Mouse (Mus musculus): ENCODE data around the gene Lcmt1. TPM values are rescaled to one million over a fixed set of nuclear protein-coding genes. Genes with fewer than 3 reads are reported as not detected.

Lcmt1 gene
- 10 to 100 TPM; 28.0 to 33.4 (median 30.3) TPM for polyA plus RNA-seq (2017; shearing (Covaris generic))

DNA sequence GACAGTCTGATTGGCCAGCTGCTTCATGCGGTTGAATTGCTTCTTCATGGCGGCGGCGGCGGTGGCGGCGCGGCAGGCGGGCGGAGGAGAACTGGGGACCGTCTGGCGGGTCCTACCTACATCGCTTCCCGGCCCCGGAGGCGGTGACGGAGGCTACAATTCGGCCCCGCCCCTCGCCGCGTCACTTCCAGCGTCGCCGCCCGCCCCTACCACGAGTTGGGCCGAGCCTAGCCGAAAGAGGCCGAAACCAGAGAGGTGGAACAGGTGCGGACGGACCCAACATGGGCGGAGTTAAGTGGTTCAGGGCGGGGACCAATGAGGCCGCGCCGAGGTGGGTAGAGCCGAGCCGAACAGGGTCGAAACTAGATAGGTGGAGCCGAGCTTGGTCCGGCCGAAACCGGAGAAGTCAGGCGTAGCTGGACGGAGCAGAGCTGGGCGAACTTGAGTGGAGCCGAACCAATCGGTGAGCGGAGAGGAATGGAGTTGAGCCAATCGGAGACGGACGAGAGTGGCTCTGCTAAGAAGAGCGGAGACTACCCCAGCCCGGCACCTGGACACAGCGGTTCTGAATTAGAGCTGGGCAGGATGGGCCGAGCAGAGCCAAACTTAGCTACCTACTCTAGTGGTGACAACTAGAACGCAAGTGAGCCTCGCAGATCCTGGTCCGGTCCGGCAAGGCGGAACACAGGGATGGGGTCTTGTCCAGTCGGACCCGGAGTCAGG is at the start of gene Lcmt1, which contains the start of gene Arhgap17:
Gene Lcmt1 (plus strand): TSS at position 26 of the 723 bp plus-strand sequence.
Gene Arhgap17 (minus strand): TSS at position 157 of the 723 bp plus-strand sequence.
- peak; percentile 92 for ATAC-seq

DNA sequence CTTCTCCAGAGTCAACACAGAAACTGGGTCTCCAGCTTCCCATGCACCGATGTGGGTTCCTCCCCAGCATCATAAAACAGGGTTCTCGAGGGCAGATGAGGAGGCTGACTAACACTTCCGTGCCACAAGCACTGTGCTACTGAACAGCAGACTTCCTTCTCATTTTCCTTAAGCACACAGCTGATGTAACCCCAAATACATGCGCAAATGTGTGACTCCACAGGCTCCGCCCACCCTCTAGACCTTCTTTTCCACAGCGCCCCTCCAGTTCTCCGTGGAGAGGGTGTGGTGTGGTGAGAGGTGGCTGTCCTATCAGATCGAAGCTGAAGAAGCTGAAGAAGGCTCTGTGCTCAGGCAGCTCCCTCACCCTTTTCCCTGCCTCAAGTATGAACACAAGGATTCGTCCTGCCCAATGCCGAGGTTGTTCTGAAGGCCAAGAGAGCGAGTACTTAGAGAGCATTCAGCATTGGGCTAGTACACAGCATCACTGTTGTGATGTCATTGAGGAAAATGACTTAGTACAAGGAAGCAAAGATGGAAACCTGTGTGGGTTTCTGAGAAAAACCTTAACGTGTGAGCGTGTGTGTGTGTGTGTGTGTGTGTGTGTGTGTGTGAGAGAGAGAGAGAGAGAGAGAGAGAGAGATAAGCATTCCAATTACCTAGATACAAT is 47.0 kb upstream of the Lcmt1 start:
- ATAC-seq, result peak; percentile 88

DNA sequence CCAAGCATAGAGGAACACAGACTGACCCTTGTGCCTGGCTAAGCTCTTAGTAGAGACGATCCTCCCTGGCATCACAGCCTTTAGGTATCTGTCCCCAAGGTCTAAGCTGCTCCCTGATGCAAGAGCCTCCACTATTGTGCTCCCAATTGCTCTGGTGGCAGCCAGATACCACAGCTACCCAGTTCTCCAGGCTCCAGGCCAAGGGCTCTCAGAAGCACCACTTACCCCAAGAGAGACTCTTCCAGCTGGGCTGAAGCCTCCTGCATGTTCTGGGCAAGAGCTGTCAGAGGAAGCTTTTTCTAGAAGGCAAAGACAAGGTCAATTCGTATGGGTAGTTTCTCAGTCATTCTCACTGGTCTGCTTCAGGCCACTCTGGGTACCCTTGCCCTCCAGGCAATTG is 46.2 kb upstream of the Lcmt1 start:
- no peak for ATAC-seq

DNA sequence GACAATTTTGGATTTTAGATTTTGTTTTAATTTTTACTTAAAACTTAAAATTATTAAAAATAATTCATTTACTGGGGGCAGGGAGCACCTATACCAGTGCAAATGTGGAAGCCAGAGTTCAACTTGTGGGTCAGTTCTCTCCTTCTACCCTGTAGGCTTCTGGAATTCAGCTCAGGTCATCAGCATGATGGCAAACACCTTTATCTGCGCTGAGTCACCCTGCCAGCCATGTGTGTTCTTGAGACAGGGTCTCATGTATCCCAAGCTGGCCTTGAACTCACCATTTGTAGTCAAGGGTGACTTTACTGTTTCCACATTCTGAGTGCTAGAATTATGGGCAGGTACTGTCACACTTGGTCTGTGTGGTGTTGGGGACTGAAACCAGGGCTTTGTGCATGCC is 45.5 kb upstream of the Lcmt1 start:
- ATAC-seq, result no peak

DNA sequence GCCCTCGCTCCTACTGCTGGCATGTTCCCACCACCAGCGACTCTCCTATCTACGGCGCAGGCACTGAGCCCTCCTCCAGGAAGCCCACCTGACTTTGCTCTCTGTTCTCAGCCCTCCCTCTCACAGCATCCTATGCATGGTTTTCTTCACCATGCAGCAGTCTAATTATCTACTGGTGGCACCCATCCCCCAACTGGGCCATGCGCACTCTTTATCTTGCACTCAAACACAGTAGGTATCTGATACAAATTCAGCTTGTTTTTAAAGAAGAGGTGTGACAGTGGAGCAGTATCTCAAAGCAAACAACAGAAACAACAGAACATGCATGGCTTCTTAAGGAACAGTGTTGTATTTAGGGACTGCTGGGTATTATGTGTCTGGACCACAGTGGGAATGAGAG is 43.5 kb upstream of the Lcmt1 start:
- ATAC-seq, result no peak

DNA sequence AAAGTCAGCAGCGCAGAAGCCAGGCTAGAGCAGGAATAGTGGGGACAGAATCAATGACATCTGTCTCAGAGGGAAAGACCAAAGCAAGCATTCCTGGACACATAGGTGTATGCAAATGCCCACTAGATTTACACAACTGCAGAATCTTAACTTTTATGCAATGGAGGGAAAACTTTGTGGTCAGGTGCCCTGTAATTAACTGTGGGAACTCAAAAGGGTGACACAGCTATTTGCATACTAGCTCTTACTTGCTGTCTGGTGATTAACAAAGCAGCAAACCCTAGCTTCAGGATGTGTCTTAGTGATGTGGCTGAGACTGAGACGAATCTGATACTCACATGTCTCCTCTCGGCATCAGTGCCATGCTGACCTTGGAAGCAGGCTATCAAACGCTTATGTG is 42.7 kb upstream of the Lcmt1 start:
- ATAC-seq, result no peak

DNA sequence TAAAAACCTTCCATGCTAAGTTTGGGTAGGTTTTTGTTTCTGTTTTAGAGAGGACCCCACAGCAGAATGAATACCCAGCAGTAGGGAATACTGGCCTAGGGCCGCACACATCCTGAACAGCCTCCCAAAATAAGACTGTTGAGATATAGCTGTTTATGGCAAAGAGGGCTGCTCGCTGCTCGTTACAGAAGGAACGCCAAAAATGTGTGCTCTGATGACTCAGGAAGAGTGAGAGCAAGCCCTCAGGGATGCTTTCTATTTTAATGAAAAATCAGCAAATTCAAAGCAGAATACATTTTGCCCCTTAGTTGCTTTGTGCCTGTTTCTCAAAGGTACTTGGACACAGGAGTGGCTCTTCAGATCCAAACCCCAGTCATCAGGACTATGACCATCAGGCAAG is 41.7 kb upstream of the Lcmt1 start:
- no peak for ATAC-seq

DNA sequence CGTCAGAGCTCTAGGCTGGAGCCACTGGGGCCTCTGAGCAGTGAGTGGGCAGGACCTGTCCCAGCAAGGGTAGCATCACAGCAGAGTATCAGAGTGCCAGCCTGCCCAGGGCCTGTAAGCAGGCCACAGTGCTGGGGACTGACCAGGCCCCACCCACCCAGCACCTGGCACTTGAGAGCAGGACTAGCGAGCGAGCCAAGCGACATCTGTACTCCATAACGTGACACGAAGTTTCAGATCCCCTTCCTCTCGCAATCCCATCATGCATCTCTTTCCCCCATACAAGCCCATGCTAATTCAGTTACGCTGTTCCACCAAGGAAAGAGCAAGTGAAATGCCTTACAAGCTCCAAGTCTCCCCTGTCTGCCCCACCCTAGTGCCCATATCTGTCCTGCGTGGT is 39.1 kb upstream of the Lcmt1 start:
- no peak for ATAC-seq

DNA sequence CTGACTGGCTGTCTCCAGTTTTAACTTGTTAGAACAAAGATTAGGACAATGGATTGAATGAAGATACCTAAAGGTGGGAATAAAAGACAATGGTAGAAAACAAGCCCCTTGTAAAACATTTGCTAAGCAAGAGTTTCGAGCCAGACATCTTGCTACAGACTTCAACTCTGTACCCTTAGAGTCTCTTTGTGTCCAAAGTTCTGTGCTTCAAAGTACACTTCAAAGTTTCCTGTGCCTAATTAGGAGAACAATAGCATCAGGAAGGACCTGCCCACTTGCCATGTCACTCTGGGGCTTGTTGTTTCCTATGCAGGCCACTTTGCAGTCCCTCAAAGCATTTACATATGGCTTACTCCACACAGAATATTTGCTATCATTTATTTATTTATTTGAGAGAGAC is 33.3 kb upstream of the Lcmt1 start:
- ATAC-seq, result no peak

DNA sequence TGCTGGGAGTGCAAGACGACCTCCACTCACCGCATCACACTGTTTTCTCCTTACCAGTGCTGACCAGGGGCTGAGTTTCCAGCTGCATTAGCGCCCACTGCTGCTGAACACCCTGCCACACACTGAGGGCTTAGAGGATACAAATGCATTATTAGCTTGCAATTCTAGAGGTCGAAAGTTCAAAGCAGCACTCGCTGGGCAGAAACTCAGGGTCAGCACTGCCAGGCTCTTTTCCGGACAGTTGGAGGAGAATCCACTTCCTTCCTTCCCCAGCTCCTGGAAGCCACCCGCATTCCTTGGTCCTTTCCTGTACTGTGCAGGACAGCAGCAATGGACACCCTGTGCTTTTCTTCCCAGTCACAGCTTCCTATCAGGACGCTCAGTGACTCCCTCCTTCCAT is 31.2 kb upstream of the Lcmt1 start:
- ATAC-seq, result no peak

DNA sequence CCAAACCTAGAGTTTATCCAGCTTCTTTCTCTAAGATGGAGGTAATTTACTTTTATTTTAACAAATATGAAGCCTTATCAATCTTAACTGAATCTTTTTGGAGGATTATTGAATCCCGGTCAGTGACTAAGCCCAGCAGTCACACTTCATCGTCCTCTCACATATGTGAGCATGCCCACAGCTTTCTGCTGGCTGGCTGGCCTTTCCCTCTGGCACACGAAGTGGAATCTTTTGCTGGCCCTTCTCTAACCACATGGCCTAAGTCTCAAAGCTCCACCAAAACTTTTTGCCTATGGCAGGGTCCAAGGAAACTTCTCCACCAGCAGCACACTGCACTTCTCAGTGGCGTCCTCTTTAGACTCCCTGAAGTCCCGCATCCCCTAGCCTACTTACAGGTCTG is 27.7 kb upstream of the Lcmt1 start:
- ATAC-seq, result no peak

DNA sequence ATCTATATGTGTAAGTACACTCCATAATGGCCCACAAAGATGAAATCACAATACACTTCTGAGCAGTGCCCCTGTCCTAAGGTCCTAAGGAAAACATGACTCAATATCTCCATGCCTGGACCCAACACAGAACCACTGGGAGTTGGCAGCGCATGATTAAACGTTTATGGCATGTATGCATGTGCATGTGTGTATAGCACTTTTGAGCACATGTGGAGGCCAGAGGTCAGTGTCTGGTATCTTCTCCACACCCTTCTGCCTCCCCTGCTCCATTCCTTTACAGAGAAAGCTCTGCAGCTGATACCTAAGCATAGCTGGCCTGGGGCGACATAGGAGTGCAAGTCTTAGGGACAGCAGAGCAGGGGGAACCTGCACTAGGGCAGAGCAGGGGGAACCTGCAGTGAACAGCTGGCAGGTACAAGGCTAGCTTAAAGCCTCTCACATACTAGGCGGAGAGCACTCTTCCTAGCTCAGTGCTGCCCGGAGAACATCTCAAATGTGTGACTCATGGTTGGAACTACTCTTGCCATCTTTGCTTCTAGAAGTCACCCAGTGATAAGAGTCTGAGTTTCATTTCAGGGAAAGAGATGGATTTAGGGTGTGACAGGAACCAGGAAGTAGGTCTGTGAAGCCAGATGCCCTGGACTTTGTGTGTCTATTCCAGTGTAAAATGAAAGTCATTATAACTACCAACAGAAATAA is 25.4 kb upstream of the Lcmt1 start:
- ATAC-seq, result no peak

DNA sequence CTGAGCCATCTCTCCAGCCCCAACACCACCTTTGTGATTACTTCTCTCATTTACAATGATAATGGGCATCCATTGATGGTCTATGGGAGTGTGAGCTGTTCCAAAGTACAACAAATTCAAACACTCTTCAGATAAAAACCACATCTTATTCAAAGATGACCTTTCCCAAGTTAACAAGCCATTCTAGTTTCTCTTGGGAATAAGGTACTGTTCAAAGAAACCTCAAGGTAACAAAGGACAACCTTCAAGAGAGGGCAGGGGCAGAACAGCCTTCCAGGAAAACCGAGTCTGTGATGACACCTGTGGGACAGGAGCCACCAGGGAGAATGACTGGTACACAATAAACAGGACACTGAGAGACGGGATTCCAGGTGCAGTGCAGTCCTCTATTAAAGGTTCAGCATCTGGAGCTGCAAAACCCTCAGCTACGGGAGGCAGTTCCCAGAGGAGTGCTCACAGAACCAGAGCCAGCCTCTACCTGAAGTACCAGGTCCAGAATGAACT is 24.5 kb upstream of the Lcmt1 start:
- ATAC-seq, result no peak

DNA sequence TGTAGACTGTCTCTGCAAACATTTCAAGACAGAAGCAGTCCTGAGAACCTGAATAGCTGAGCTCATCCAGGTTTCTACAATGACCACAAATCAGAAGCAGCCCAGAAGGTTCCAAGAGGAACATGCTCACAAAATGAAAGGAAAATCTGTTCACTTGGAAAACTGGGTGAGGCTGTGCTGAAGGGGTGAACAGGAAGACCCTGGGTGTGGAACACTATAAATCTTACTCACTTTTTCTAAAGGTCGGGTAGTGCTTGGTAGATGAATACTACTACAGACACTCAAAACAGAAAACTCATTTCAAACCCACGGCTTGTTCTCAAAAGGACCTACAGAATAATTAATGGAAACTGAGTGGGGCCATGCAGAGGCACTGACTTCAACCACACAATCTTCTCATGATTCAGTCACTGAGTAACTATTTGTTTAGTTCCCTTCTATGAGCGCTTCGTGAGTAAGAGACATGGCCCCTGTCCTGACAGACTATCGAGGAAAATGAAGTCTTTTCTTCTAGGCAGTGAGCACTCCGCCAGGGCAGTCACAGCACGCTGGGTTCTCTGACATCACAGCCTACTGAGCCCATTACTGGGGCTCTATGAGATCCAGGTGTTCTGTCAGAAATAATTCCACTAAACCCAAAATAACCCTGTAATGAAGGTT is 22.8 kb upstream of the Lcmt1 start:
- peak; percentile 60 for ATAC-seq

DNA sequence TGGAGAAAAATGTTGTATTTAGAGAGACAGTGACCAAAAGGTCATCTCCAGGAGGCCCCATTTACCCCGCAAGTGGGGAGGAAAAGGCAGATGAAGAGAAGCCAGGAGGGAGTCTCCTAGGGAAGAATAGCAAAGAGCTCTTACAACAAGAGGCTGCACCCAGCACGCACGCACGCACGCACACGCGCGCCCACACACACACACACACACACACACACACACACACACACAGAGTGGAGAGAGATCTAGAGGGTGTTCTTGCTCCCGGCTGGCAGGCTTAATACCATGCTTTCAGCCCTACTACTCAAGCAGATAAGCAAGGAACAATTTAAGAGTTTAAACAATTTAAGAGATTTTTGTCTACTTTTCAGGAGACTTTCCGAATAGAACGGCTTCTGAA is 19.8 kb upstream of the Lcmt1 start:
- no peak for ATAC-seq

DNA sequence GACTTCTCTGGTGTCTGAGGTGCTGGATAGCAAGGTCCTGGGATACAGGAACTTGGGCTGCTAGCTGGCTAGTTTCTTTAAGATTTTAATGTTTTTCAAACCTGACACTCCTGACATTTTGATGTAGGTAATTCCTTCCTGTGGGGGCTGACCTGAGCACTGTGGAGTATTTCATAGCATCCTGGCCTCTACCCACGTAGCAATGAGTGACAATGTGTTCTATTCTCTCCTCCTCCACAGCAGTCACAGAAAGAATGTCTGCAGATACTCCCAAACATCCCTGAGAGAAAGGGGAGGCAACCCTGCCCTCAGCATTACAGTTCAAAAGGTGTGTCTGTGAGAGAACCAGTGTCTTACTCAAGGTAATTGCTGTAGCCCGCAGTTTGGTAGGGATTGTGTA is 19.3 kb upstream of the Lcmt1 start:
- no peak for ATAC-seq

DNA sequence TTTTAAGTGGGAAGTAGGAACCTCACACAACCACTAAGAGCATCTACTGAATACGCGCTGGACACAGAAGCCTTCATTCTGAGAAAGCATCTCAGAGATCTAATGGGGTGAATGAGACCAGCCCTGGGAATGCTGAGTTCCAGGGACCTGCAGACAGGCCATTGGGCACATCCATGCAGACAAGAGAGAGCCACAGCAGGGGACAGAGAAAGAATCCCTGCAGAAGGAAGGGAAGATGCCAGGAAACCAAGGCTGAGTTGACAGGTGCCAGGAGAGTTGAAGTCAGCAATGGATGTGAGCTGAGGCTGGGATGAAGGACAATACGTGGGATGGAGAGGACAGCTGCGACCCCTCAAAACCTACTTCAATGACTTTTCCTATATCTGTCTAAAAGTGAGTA is 16.5 kb upstream of the Lcmt1 start:
- no peak for ATAC-seq

DNA sequence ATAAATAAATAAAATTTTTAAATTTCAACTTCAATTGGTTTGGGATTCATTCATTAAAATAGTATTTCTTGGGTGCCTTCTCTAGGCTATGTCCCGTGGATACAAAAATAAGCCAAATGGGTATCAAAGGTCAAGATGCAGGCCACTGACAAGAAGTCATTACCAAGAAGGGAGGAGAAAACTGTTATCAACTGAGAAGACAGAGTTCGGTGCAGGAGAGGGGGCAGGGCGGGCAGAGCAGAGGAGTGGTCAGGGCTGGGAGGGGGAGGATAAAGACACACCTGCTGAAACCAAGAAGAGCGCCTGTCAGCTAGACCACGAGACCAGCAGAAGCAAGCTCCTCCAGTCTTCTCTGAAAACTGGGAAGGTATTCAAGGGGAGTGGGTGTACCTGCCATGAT is 15.7 kb upstream of the Lcmt1 start:
- ATAC-seq, result no peak

DNA sequence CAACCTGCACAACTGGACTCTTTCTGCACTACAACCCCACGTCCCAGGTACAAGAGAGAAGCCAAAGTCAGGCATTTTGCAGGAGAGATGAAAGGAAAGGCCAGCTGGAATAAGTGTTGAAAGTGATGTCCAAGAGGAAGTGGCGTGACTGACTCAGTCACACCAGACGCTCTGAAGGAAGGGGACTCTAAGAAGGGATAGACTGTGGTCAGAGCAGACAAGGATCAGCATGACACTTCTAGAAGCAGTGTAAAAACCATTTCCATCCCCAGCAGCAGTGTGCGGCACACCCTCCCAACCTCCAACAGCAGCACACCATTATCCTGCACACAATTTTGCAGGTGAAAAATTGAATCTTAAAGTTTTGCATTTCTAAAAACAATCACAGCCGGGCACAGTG is 15.2 kb upstream of the Lcmt1 start:
- ATAC-seq, result no peak

DNA sequence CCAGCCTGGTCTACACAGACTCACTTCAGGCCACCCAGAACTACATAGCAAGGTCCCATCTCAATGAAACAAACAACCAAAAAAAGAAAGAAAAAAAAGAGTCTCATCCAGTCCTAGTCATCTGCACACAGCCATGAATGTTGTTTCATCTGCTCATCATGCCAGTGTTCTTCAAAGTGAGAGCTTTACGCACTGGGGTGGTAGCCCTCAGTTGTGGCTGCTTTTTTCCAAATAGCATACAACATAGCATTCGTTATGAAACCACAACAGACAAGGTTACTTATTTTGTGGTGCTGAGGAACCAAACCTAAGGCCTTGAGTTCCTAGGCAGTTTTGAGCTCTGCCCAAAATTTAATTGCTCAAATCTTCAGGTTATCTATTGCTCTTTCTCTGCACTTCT is 14.7 kb upstream of the Lcmt1 start:
- ATAC-seq, result peak; percentile 28

DNA sequence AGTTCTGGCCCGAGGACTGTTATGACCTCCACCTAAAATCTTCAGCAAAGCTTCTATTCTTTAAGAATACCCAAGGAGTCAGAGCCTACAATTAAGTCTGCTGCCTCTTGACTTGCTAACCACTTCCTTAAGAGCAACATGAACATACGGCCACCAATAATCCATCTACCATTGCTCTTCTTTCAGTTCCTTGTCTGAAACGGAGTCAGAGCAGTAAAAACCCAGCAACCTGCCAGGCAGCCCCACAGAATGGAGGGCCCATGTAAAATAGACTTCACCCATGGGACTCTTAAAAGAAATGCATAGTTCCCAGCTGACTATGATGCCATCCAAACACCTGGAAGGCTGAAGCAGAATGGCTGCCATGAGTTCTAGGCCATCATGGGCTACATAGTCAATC is 13.4 kb upstream of the Lcmt1 start:
- ATAC-seq, result no peak

DNA sequence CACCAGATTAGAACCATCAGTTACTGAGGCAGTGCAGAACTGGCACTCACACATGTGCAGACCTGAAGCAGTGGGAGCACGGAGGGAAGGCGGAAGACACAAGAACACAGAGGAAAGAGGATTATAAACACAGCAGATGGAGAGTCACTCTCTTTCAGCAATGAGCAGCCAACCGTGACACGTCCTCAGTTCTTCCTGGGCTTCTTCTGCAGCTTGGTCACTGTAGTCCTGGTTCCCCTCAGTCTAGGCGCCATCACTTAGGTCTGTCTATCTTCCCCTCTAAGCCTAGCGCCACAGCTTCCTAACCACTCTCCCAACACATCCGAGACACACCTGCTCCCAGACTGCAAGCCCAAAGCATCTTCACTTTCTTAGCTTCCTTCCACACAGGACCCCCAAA is 10.5 kb upstream of the Lcmt1 start:
- ATAC-seq, result no peak

DNA sequence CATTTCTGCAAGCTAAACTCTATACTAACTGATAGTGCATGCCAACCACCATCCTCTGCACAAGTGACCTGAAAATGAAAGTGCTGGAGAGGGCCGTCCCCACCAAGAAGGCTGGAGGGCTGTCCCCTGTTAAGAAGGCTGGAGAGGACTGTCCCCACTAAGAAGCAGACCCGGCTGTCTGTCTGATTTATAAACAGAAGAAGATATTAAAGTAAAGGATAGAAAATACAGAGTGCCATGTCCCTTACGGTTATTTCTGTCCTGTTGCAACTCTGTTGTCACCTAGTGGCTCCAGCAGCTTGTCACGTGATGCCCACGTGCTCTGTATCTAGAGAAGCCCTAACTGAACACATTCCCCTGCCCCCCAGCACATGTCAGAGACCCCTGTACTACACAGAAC is 9.4 kb upstream of the Lcmt1 start:
- ATAC-seq, result peak; percentile 62
